Mouse (Mus musculus): ENCODE data around the gene Glp1r.

The Glp1r gene

GRCm38 (mm10) chr17:30912536-30912935 lies 10.9 kb downstream of the Glp1r start:
- DNase-seq (ENCODE audit: low spot score) = no peak

GRCm38 (mm10) chr17:30914264-30914663 lies 12.6 kb downstream of the Glp1r start:
- DNase-seq (ENCODE audit: low spot score) = no peak

- no peak for DNase-seq (ENCODE audit: low spot score)
These were observed 21.9 kb downstream of the Glp1r start for GRCm38 (mm10) chr17:30923566-30923965.

DNA sequence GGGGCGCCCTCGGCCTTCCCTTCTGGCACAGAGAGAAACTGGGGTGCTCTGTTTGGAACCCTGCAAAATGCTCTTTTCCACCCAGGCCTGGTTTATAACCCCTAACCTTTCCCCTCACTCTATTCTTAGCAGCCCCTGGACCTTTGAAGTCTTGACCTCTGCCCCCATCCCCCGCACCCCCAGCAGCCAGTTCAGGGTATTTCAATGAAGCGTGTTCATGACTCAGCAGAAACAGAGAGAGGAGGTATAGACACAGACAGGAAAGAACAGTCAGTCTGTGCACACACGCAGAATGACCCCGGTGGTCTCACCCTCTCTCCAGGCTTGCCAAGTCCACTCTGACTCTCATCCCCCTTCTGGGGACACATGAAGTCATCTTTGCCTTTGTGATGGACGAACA lies 29.2 kb downstream of the Glp1r start:
- no peak for DNase-seq (ENCODE audit: low spot score)

GRCm38 (mm10) chr17:30932836-30933235 lies 31.2 kb downstream of the Glp1r start:
- peak; percentile 54 for DNase-seq (ENCODE audit: low spot score)

DNA sequence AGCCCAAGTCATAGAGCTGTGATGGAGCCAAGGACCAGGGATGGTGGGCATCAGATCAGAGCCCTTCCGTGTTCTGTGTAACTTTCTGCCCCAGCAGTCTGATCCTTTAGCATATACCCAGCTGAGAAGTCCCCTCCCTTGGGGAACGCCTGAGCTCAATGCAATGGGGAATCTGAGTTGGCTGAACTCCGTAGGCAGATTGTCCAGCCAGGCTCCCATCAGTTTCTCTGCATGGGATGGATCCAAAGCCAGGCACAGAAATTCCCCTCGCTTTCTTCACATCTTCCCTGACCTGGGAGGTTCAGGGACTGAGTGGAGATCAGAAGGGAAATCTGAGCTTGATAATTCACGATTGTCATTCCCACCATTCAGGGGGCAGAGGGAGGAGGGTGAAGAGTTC lies 33.7 kb downstream of the Glp1r start:
- DNase-seq (ENCODE audit: low spot score) = no peak

DNA sequence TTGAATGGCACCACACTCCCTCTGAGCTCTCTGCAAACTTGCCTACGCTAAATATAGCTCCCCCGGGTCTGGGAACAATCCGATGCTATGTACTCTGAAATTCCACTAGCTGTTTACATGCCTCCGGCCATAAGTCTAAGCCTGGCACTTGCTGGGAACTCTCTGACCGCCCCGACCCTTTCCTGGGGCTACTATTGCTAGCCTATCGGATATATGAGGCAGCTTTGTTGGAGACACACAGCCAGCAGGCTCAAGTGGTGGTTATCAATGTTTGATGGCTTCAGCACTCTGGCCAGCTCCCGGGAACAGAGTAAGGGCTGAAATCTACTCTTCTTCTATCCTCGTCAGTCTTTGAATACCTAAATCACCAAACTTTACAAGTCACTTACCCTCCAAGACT lies 36.9 kb downstream of the Glp1r start:
- peak; percentile 73 for DNase-seq (ENCODE audit: low spot score)

DNA sequence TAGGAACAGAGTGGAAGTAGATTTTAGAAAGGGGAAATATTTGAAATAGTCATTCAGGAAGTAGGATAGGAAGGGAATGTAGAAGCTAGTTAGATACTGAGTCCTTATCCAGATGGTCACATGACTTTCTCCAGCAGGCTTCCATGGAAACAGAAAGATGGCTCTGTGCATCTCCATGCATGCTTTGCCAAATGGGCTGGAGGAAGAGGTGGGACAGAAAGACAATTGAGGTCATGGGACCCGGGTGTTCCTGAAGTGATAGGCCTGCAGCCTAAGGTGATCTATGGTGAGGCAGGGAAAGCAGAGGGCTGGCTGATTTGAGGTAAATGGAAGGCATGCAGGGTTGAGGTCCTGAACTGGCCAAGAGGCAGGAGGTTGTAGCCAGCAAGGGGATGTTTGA lies 46.8 kb downstream of the Glp1r start:
- DNase-seq (ENCODE audit: low spot score) = no peak

GRCm38 (mm10) chr17:30950780-30951179 lies 49.2 kb downstream of the Glp1r start:
- DNase-seq (ENCODE audit: low spot score) = peak; percentile 86

DNA sequence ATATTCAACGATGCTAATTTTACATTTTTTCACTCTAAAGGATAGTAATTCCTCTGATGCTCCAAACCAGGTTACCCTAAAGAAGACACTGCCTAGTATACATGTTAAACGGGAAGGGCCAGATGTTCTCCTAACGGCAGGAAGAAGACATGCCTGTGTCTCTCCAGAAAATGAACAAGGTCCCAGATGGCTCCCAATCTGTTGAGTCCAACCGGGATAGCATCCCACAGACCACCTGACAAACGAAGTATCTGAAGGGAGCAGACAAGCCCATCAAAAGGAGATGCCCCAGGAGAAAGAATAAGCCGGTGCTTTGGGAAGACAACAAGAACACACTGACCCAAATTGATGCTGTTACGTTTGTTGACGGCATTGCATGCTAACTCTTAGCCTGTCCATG lies 50.0 kb downstream of the Glp1r start:
- no peak for DNase-seq (ENCODE audit: low spot score)

- no peak for DNase-seq (ENCODE audit: low spot score)
These were observed 52.7 kb downstream of the Glp1r start, which contains the start of gene Umodl1 for GRCm38 (mm10) chr17:30954340-30954739. Gene Umodl1, plus strand, starts transcription at chr17:30954640.

DNA sequence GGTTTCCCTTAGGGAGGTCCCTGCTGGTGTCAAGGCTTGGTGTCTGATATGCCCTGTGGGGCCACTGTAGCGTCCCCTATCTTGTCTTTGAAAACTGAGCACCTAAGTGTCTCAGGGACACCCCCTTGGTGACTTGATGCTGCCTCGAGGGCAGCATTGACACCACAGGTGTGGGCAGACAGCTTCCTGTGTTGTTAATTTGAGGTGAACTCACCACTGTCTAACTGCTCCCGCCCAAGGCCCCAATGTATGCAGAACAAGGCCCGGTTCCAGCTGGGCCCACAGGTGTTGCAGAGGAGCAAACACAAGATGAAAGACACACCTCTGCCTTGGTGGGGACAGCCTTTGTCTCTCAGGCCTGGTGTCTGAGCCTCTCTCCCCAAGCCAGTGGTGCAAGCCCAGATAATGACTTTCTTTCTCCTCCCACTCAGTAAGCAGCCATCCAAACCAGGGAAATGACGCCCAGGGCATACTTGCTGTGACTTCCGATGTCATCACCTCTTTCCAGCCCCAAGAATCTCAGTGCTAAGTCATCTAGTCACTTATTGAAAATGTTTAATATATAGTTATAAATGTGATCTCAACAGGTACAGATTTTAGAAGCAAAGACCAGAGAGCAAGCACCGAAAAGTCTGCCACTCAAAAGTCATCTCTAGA lies 60.4 kb downstream of the Glp1r start:
- no peak for DNase-seq (ENCODE audit: low spot score)

GRCm38 (mm10) chr17:30962880-30963279 lies 61.3 kb downstream of the Glp1r start:
- DNase-seq (ENCODE audit: low spot score) = no peak

- no peak for DNase-seq (ENCODE audit: low spot score)
These were observed 68.4 kb downstream of the Glp1r start for GRCm38 (mm10) chr17:30969983-30970382.

DNA sequence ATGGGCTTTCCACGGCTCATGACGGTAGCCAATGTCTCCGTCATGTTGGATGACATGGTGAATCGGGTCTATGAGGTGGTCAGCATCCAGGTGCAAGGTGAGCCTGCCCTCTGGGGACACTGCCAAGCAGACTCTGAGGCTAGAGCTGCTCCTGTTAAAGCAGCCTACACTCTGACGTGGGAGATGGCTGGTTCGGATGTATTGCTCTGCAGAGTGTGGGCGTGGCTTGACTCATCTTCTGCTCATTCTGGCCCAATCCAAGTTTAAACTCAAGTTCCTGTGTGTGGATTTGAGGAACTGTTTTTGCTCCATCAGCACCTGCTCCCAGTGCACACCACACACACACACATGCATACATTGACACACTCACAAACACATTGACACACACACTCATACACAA lies 70.3 kb downstream of the Glp1r start:
- no peak for DNase-seq (ENCODE audit: low spot score)

GRCm38 (mm10) chr17:30973332-30973731 lies 71.7 kb downstream of the Glp1r start:
- no peak for DNase-seq (ENCODE audit: low spot score)

DNA sequence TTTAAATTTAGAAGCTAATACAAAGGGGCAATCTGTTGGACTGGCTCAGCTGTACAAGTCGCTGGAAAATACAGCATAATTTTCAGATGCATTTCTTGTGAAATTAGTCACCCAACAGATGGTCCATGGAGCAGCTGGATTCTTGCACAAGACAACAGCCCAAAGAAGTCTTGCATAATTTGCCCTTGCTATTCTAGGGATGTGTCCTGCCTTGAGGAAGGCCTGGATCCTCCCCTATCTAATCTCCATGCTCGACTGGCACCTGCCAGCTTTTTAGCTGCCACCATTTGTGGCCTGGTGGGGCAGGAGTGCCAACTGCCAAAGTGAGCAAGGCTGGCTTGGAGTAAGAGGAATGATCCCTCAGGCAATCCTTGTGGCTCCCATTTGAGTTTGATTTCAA lies 75.7 kb downstream of the Glp1r start:
- no peak for DNase-seq (ENCODE audit: low spot score)

DNA sequence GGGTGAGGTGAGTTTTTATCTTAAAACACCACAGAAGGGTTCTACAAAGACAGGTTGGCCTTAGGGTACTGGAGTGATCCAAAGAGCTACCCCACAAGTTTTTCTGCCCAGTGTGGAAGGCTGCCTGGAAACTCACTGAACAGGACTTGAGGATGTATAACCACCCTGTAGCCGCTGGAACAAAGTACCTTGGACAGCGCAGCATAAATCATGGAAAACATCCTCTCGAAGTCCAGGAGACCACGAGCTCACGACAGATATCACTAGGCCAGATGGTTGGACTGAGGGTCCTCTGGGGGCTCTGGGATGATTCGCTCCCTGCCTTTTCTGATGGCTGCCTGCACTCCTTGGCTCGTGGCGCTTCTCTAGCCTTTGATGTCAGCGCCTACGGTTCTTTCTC lies 76.9 kb downstream of the Glp1r start:
- peak; percentile 46 for DNase-seq (ENCODE audit: low spot score)

GRCm38 (mm10) chr17:30983521-30983920 lies 81.9 kb downstream of the Glp1r start:
- DNase-seq (ENCODE audit: low spot score) = no peak

DNA sequence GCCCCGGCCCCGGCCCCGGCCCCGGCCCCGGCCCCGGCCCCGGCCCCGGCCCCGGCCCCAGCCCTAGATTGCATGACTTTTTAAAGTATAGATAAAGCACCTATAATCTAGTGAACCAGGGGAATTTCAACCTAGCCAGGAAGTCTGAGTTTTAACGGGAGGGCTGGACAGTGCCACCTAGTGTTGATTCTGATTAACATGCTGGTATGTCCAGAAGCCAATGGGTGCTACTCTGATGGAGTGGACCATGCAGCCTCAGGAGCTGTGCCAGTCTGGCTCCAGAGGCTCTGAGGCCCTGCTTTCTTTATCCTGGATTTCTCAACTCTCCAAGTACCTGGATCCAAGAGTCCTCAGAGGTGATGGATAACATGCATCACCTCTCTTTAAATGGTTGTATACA lies 88.6 kb downstream of the Glp1r start:
- DNase-seq (ENCODE audit: low spot score) = peak; percentile 66
